10 mouse cellular contexts compared by ENCODE assay signal in the genomic region with DNA sequence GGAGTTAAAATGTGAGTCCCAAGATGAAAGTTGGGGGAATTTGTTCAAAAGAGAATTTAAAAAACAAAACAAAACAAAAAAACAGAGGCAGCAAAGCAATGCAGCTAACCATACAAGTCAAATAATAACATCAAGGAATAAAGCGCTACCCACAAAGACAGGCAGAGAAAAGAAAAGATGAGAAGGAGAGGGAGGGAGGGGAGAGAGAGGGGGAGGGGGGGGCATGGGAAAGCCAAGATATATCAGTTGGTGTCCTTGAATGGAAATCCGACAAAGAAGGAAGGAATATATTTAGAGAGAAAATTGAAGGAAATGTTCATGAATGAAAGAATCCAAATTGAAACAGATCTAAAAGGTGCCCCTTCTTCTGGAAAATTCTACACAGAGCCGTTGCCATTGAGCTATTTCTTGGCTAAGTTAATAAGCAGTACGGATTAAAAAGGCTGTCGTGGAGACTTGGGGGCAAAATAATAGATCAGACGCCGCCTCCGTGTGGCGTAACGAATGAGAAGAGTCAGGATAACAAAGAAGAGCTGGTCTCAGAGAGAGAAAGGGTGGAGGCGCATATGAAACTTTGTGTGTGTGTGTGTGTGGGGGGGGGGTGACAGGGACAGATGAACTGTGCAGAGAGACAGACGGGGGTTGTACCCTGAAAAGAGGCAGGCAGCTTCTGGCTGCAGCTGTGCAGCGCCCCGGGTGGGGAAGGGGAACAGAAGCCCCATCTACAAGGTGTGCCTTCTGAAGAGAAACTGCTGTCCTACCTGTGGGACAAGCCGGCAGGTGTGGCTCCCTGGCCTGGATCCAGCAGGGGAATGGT.
DNase-seq lines count a peak whose midpoint lies in the region; ATAC-seq lines count a peak whose summit lies in the region.
"Had no signal": no experiment of that assay in that cellular context is flagged by ENCODE, and none has a peak within 500 bp of the region (broad histone marks: within the 10 kb centered on the region; RNA-seq: fewer than 3 reads in every experiment).

No protein-coding gene starts in this region.

- H3K9me3 ChIP-seq in embryonic facial prominence, embryonic 11.5 days (replicated peaks; ENCODE audit: control insufficient read depth, low read length) = no peaks in the 10 kb centered on the region
- H3K9me3 ChIP-seq in embryonic facial prominence, embryonic 10.5 days = no peaks in the 10 kb centered on the region
- no peaks in the 10 kb centered on the region for H3K9me3 ChIP-seq in embryonic facial prominence, embryonic 14.5 days (ENCODE audit: control insufficient read depth, low read length)
- no peaks in the 10 kb centered on the region for H3K9me3 ChIP-seq in hindbrain, embryonic 14.5 days (ENCODE audit: control insufficient read depth, low read length)

- no peaks in the 10 kb centered on the region for H3K36me3 ChIP-seq in embryonic facial prominence, embryonic 11.5 days (replicated peaks; ENCODE audit: control insufficient read depth, insufficient read depth, low read depth, low read length)
- no peaks in the 10 kb centered on the region for H3K36me3 ChIP-seq in embryonic facial prominence, embryonic 10.5 days (replicated peaks)
- no peaks in the 10 kb centered on the region for H3K36me3 ChIP-seq in embryonic facial prominence, embryonic 14.5 days (ENCODE audit: control insufficient read depth, insufficient read depth, low read length)
- no peaks in the 10 kb centered on the region for H3K36me3 ChIP-seq in hindbrain, embryonic 14.5 days (replicated peaks; ENCODE audit: control insufficient read depth, insufficient read depth)

- H3K27me3 ChIP-seq in embryonic facial prominence, embryonic 11.5 days (ENCODE audit: control insufficient read depth, insufficient read depth, low read length) = no peaks in the 10 kb centered on the region
- H3K27me3 ChIP-seq in embryonic facial prominence, embryonic 10.5 days (replicated peaks; ENCODE audit: low read depth, poor library complexity, severe bottlenecking) = 0 out of 2 replicates have a peak, but pooled peaks cover 11% of the 10 kb centered on the region
- H3K27me3 ChIP-seq in embryonic facial prominence, embryonic 14.5 days (replicated peaks; ENCODE audit: control insufficient read depth, insufficient read depth, low read length) = no peaks in the 10 kb centered on the region
- H3K27me3 ChIP-seq in hindbrain, embryonic 14.5 days (ENCODE audit: control insufficient read depth, insufficient read depth, low read length) = no peaks in the 10 kb centered on the region

- H3K9ac ChIP-seq in embryonic facial prominence, embryonic 11.5 days (replicated peaks; ENCODE audit: low read length) = no peak overlapping the region
- no peak overlapping the region for H3K9ac ChIP-seq in embryonic facial prominence, embryonic 14.5 days (ENCODE audit: low read depth, low read length)
- H3K9ac ChIP-seq in hindbrain, embryonic 14.5 days = no peak overlapping the region

- H3K27ac ChIP-seq in embryonic facial prominence, embryonic 11.5 days (replicated peaks; ENCODE audit: low read depth, low read length) = no peak overlapping the region
- no peak overlapping the region for H3K27ac ChIP-seq in embryonic facial prominence, embryonic 10.5 days (replicated peaks)
- no peak overlapping the region for H3K27ac ChIP-seq in embryonic facial prominence, embryonic 14.5 days (replicated peaks; ENCODE audit: low read depth, low read length)
- no peak overlapping the region for H3K27ac ChIP-seq in hindbrain, embryonic 14.5 days

- WGBS in embryonic facial prominence, embryonic 11.5 days = 49% methylated on average over 15 of the region's 15 CpGs
- WGBS in embryonic facial prominence, embryonic 10.5 days = 45% methylated on average over 15 of the region's 15 CpGs
- WGBS in embryonic facial prominence, embryonic 14.5 days = 44% methylated on average over 15 of the region's 15 CpGs
- WGBS in hindbrain, embryonic 14.5 days = 10% methylated on average over 15 of the region's 15 CpGs

- intact Hi-C loops in heart, postnatal 10 days (cut with DNase I) = no loop called here

- H3K4me2 ChIP-seq in embryonic facial prominence, embryonic 11.5 days (ENCODE audit: low read depth, low read length) = no peak overlapping the region
- peak overlapping the region; percentile 20; the same call in 1 of the 2 replicates for H3K4me2 ChIP-seq in embryonic facial prominence, embryonic 14.5 days (ENCODE audit: low read depth, low read length)
- peak overlapping the region; percentile 19 for H3K4me2 ChIP-seq in hindbrain, embryonic 14.5 days (replicated peaks)

- no peak for ATAC-seq in embryonic facial prominence, embryonic 11.5 days (replicated peaks; ENCODE audit: insufficient number of reproducible peaks, low FRiP score, low TSS enrichment, low read depth)
- ATAC-seq in embryonic facial prominence, embryonic 14.5 days (ENCODE audit: low read depth) = no peak
- peak; percentile 65; the same call in 1 of the 2 replicates for ATAC-seq in hindbrain, embryonic 14.5 days (ENCODE audit: low FRiP score)
- ATAC-seq in granulocyte monocyte progenitor cell, adult 5-6 weeks (replicated peaks; ENCODE audit: poor library complexity, severe bottlenecking) = no peak

- H3K4me1 ChIP-seq in embryonic facial prominence, embryonic 11.5 days (ENCODE audit: control insufficient read depth, insufficient read depth, low read length) = no peaks in the 10 kb centered on the region
- H3K4me1 ChIP-seq in embryonic facial prominence, embryonic 10.5 days = peaks cover 16% of the 10 kb centered on the region
- no peaks in the 10 kb centered on the region for H3K4me1 ChIP-seq in embryonic facial prominence, embryonic 14.5 days (ENCODE audit: control insufficient read depth, insufficient read depth, low read length)
- H3K4me1 ChIP-seq in hindbrain, embryonic 14.5 days (replicated peaks; ENCODE audit: control insufficient read depth, insufficient read depth, low read length) = peaks cover 12% of the 10 kb centered on the region

- H3K4me3 ChIP-seq in embryonic facial prominence, embryonic 11.5 days (ENCODE audit: low read depth, low read length) = no peak overlapping the region
- H3K4me3 ChIP-seq in embryonic facial prominence, embryonic 10.5 days = no peak overlapping the region
- H3K4me3 ChIP-seq in embryonic facial prominence, embryonic 14.5 days (ENCODE audit: low read depth, low read length) = no peak overlapping the region
- no peak overlapping the region for H3K4me3 ChIP-seq in hindbrain, embryonic 14.5 days (replicated peaks; ENCODE audit: low read length)

- peak; percentile 5 for DNase-seq in embryonic facial prominence, embryonic 11.5 days (ENCODE audit: low spot score)
- DNase-seq in embryonic facial prominence, embryonic 10.5 days (ENCODE audit: low spot score) = no peak
- DNase-seq in embryonic facial prominence, embryonic 14.5 days (ENCODE audit: low spot score) = peak; percentile 11
- peak; percentile 49 for DNase-seq in hindbrain, embryonic 14.5 days (ENCODE audit: low spot score)
- DNase-seq in neural tube, embryonic 10.5 days (ENCODE audit: extremely low spot score, low spot score) = peak; percentile 36
- DNase-seq in frontal cortex, postnatal 36 days (ENCODE audit: low spot score in 2 of 2) = no peak
- DNase-seq in heart, postnatal 10 days = no peak
- DNase-seq: heart, adult 18-20 months; kidney, postnatal 4 days had no signal

Comparison
In these comparisons a context has a peak if more than half of its experiments do, and no peak if none do; other contexts are left out.
1. DNase-seq: peak in embryonic facial prominence, embryonic 11.5 days (single experiment), embryonic facial prominence, embryonic 14.5 days (single experiment), hindbrain, embryonic 14.5 days (single experiment) and neural tube, embryonic 10.5 days (single experiment); none in embryonic facial prominence, embryonic 10.5 days (single experiment), frontal cortex, postnatal 36 days (0 of 2) and heart, postnatal 10 days (0 of 2).